Mouse (Mus musculus): ENCODE measurements at regions not wholly inside any gene's neighbourhood (a gene's known extent, or its start where the extent isn't known, plus 50 kb on each side); places are given as distances from the start of the nearest gene placed in this dataset.

GRCm38 (mm10) chr7:71852864-71853263, 453.5 kb downstream of the Mctp2 start:
- TF ChIP-seq GABPA (IDR thresholded peaks at IDR 0.05; ENCODE audit: insufficient replicate concordance, low read depth, low read length), result no peak
- no peak for TF ChIP-seq POLR2AphosphoS2 (IDR thresholded peaks at IDR 0.05; ENCODE audit: low read depth, low read length)
- TF ChIP-seq EP300 (IDR thresholded peaks at IDR 0.05; ENCODE audit: low read length), result no peak
- TF ChIP-seq NELFE (IDR thresholded peaks at IDR 0.05; ENCODE audit: low read depth, low read length), result no peak
- TF ChIP-seq UBTF (IDR thresholded peaks at IDR 0.05; ENCODE audit: low read depth, low read length), result no peak
- no peak for TF ChIP-seq SIN3A (IDR thresholded peaks at IDR 0.05; ENCODE audit: low read length)
- TF ChIP-seq CTCF (conservative IDR thresholded peaks at IDR 0.05 in 1 of 2, IDR thresholded peaks at IDR 0.05 in 1 of 2; ENCODE audit: low read depth in 2 of 2, low read length in 2 of 2), result no peak
- no peak for TF ChIP-seq IRF4 (IDR thresholded peaks at IDR 0.05; ENCODE audit: low read depth, low read length)
- no peak for TF ChIP-seq CHD2 (IDR thresholded peaks at IDR 0.05; ENCODE audit: low read length)
- no peak for TF ChIP-seq CHD1 (IDR thresholded peaks at IDR 0.05; ENCODE audit: low read depth, low read length)
- TF ChIP-seq E2F4 (IDR thresholded peaks at IDR 0.05; ENCODE audit: insufficient replicate concordance, low read depth, low read length), result no peak
- no peak for TF ChIP-seq ZMIZ1 (IDR thresholded peaks at IDR 0.05; ENCODE audit: low read depth, low read length)
- TF ChIP-seq ZKSCAN1 (IDR thresholded peaks at IDR 0.05; ENCODE audit: borderline replicate concordance, low read depth, low read length), result no peak
- no peaks in the 10 kb centered on the region for H3K27me3 ChIP-seq (replicated peaks)
- in situ Hi-C loops (cut with MboI; ENCODE audit: low pct_ligation_motif_present, low pct_unique_long_range_greater_than_20kb, low sequenced_read_pairs) (no loop called here), dilution Hi-C loops (cut with MboI; ENCODE audit: extremely low pct_ligation_motif_present, extremely low pct_unique_long_range_greater_than_20kb, low sequenced_read_pairs) (no loop called here)
- H3K4me2 ChIP-seq (ENCODE audit: insufficient read depth, low read depth, poor library complexity, severe bottlenecking), result no peak overlapping the region
- H3K4me3 ChIP-seq (replicated peaks in 1 of 3; ENCODE audit: low read depth in 2 of 3, low read length in 2 of 3, poor library complexity in 1 of 3), result no peak overlapping the region
- H3K27ac ChIP-seq (ENCODE audit: insufficient read depth, low read depth), result no peak overlapping the region
- no peaks in the 10 kb centered on the region for H3K4me1 ChIP-seq (ENCODE audit: control insufficient read depth in 1 of 2, insufficient read depth in 2 of 2)
- no peaks in the 10 kb centered on the region for H3K79me2 ChIP-seq (replicated peaks; ENCODE audit: control insufficient read depth, extremely low read depth, insufficient read depth, poor library complexity, severe bottlenecking)
- no peak overlapping the region for H3K9ac ChIP-seq (ENCODE audit: insufficient read depth, low read depth)
- peaks cover 50% of the 10 kb centered on the region for H3K9me3 ChIP-seq (replicated peaks; ENCODE audit: low read length)
- H3K36me3 ChIP-seq (replicated peaks in 1 of 2; ENCODE audit: control insufficient read depth in 1 of 2, insufficient read depth in 1 of 2, low read length in 1 of 2), result no peaks in the 10 kb centered on the region
- DNase-seq (ENCODE audit: extremely low read depth), result no peak

GRCm38 (mm10) chr7:71849174-71849573, 457.2 kb downstream of the Mctp2 start:
- Histone ChIP-seq H3K27ac (ENCODE audit: insufficient read depth, low read depth) (no peak overlapping the region), H3K9ac (ENCODE audit: insufficient read depth, low read depth) (no peak overlapping the region), H3K36me3 (replicated peaks in 1 of 2; ENCODE audit: control insufficient read depth in 1 of 2, insufficient read depth in 1 of 2, low read length in 1 of 2) (no peaks in the 10 kb centered on the region), H3K4me2 (ENCODE audit: insufficient read depth, low read depth, poor library complexity, severe bottlenecking) (no peak overlapping the region), H3K9me3 (replicated peaks; ENCODE audit: low read length) (peaks cover 54% of the 10 kb centered on the region), H3K4me3 (replicated peaks in 1 of 3; ENCODE audit: low read depth in 2 of 3, low read length in 2 of 3, poor library complexity in 1 of 3) (no peak overlapping the region), H3K27me3 (replicated peaks) (no peaks in the 10 kb centered on the region), H3K4me1 (ENCODE audit: control insufficient read depth in 1 of 2, insufficient read depth in 2 of 2) (no peaks in the 10 kb centered on the region), H3K79me2 (replicated peaks; ENCODE audit: control insufficient read depth, extremely low read depth, insufficient read depth, poor library complexity, severe bottlenecking) (no peaks in the 10 kb centered on the region)
- no peak for TF ChIP-seq EP300 (IDR thresholded peaks at IDR 0.05; ENCODE audit: low read length)
- TF ChIP-seq UBTF (IDR thresholded peaks at IDR 0.05; ENCODE audit: low read depth, low read length), result no peak
- TF ChIP-seq SMC3 (IDR thresholded peaks at IDR 0.05; ENCODE audit: low read depth, low read length), result no peak
- TF ChIP-seq MYC (IDR thresholded peaks at IDR 0.05; ENCODE audit: low read depth, low read length), result no peak
- no peak for TF ChIP-seq NRF1 (IDR thresholded peaks at IDR 0.05; ENCODE audit: low read depth, low read length)
- no peak for TF ChIP-seq SIN3A (IDR thresholded peaks at IDR 0.05; ENCODE audit: low read length)
- no peak for TF ChIP-seq POLR2A (IDR thresholded peaks at IDR 0.05; ENCODE audit: low read depth, low read length)
- no peak for TF ChIP-seq CHD2 (IDR thresholded peaks at IDR 0.05; ENCODE audit: low read length)
- TF ChIP-seq RCOR1 (conservative IDR thresholded peaks at IDR 0.05; ENCODE audit: low read depth, low read length), result no peak
- TF ChIP-seq ETS1 (conservative IDR thresholded peaks at IDR 0.05; ENCODE audit: low read depth, low read length), result no peak
- TF ChIP-seq ZMIZ1 (IDR thresholded peaks at IDR 0.05; ENCODE audit: low read depth, low read length), result no peak
- TF ChIP-seq MAFK (IDR thresholded peaks at IDR 0.05; ENCODE audit: insufficient replicate concordance, low read length), result no peak
- no peak for TF ChIP-seq TCF12 (IDR thresholded peaks at IDR 0.05; ENCODE audit: low read depth, low read length)
- dilution Hi-C loops (cut with MboI; ENCODE audit: extremely low pct_ligation_motif_present, extremely low pct_unique_long_range_greater_than_20kb, low sequenced_read_pairs) (no loop called here), in situ Hi-C loops (cut with MboI; ENCODE audit: low pct_ligation_motif_present, low pct_unique_long_range_greater_than_20kb, low sequenced_read_pairs) (no loop called here)
- no peak for DNase-seq (ENCODE audit: extremely low read depth)

Data from CH12.LX (cell line).